8 mouse cellular contexts compared by ENCODE assay signal in the genomic region with DNA sequence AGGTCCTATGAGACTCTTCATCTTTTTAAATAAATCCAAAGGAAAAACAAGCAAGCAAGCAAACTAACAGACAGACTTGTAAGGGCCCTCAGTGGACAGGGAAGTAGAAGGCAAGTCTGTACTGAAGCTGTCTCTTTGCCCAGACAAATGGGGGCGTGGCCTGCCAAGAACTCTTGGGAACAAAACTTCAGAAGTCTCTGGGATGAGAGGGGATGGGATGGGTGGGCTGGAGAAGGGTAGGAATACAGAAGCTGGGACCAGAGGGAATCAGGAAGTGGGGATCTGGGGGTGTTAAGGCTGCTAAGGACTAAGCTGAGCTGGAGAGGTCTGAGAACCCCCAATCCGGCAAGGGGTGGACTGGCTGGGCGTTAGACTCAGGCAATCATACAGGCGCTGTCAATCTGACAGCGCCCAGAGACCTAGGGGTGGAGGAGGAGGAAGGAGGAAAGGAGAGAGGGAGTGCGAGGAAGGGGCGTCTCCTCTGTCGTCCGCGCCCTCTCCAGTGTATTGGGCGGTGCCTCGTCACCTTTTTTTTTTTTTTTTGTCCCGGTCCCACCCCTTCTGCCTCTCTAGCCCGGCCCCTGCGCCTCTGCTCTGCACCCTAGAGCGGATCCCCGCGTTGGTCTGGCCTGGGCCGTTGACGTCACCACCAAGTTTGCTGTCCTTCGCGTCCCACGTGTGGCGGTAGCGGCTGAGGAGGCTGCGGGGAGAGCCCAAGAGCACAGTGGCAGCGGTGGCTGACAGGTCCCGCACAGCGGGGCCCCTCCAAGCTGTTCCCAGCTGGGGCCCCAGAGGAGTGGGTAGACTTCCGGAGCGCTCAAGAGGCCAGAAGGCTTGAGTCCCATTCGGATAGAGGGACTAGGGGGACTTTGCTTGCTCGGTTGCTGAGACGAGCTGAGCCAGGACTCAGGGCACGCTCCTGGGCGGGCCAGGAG. TPM values are rescaled to one million over a fixed set of nuclear protein-coding genes. Genes with fewer than 3 reads are reported as not detected.
DNase-seq lines count a peak whose midpoint lies in the region; ATAC-seq and TF ChIP-seq lines count a peak whose summit lies in the region.

A gene (plus strand): TSS at position 722 of the 935 bp plus-strand sequence.

- H3K4me2 ChIP-seq in intestine, embryonic 14.5 days (ENCODE audit: low read length) = peak within 1 kb of the TSS; percentile 94
- peak within 1 kb of the TSS; percentile 89 for H3K4me2 ChIP-seq in liver, embryonic 11.5 days
- H3K4me2 ChIP-seq in midbrain, postnatal 0 days (ENCODE audit: low read depth, low read length, poor library complexity, severe bottlenecking) = peak within 1 kb of the TSS; percentile 98

- H3K27ac ChIP-seq in intestine, embryonic 14.5 days (ENCODE audit: low read depth) = peak within 1 kb of the TSS; percentile 36
- peak within 1 kb of the TSS; percentile 44 for H3K27ac ChIP-seq in liver, embryonic 11.5 days (ENCODE audit: low read depth, low read length)
- H3K27ac ChIP-seq in midbrain, postnatal 0 days (ENCODE audit: low read depth, low read length) = peak within 1 kb of the TSS; percentile 44; the same call in 1 of the 2 replicates

- no peaks in the 10 kb centered on the region for H3K9me3 ChIP-seq in intestine, embryonic 14.5 days (ENCODE audit: control insufficient read depth, low read length)
- no peaks in the 10 kb centered on the region for H3K9me3 ChIP-seq in liver, embryonic 11.5 days (ENCODE audit: control insufficient read depth, low read length)
- H3K9me3 ChIP-seq in midbrain, postnatal 0 days (ENCODE audit: low read length) = no peaks in the 10 kb centered on the region

- peak within 1 kb of the TSS; percentile 58 for H3K9ac ChIP-seq in intestine, embryonic 14.5 days (ENCODE audit: low read length)
- peak within 1 kb of the TSS; percentile 53 for H3K9ac ChIP-seq in liver, embryonic 11.5 days (ENCODE audit: low read depth, low read length)
- H3K9ac ChIP-seq in midbrain, postnatal 0 days (replicated peaks; ENCODE audit: low read length, poor library complexity, severe bottlenecking) = peak within 1 kb of the TSS; percentile 65

- peaks cover 7% of the 10 kb centered on the region for H3K4me1 ChIP-seq in intestine, embryonic 14.5 days (replicated peaks; ENCODE audit: control insufficient read depth, insufficient read depth, low read length)
- H3K4me1 ChIP-seq in liver, embryonic 11.5 days (replicated peaks; ENCODE audit: control insufficient read depth, insufficient read depth, low read length) = no peaks in the 10 kb centered on the region
- H3K4me1 ChIP-seq in midbrain, postnatal 0 days (ENCODE audit: insufficient read depth, low read length) = peaks cover 3% of the 10 kb centered on the region; the same call in 1 of the 2 replicates

- under 1% methylated on average over 36 of the region's 36 CpGs for WGBS in intestine, embryonic 14.5 days
- under 1% methylated on average over 36 of the region's 36 CpGs for WGBS in liver, embryonic 11.5 days
- WGBS in midbrain, postnatal 0 days = 2% methylated on average over 34 of the region's 36 CpGs

- peak within 1 kb of the TSS; percentile 45 for H3K4me3 ChIP-seq in intestine, embryonic 14.5 days (ENCODE audit: low read depth, low read length)
- H3K4me3 ChIP-seq in liver, embryonic 11.5 days (ENCODE audit: low read depth, low read length) = peak within 1 kb of the TSS; percentile 63
- peak within 1 kb of the TSS; percentile 60 for H3K4me3 ChIP-seq in midbrain, postnatal 0 days (ENCODE audit: low read depth, low read length)

- ATAC-seq in CD4-positive, CD25-positive, alpha-beta regulatory T cell, adult 4 months = no peak
- ATAC-seq in intestine, embryonic 14.5 days (replicated peaks; ENCODE audit: low FRiP score, low TSS enrichment, low read depth) = peak; percentile 92
- ATAC-seq in liver, embryonic 11.5 days (replicated peaks; ENCODE audit: low FRiP score) = peak; percentile 89
- ATAC-seq in midbrain, postnatal 0 days (ENCODE audit: low FRiP score) = peak; percentile 58; the same call in 1 of the 2 replicates

- no peak for TF ChIP-seq CTCF in midbrain, postnatal 0 days (IDR thresholded peaks at IDR 0.05)

- H3K36me3 ChIP-seq in intestine, embryonic 14.5 days (ENCODE audit: control insufficient read depth, insufficient read depth, low read length) = no peaks in the 10 kb centered on the region
- no peaks in the 10 kb centered on the region for H3K36me3 ChIP-seq in liver, embryonic 11.5 days (ENCODE audit: control insufficient read depth, insufficient read depth, low read length)
- H3K36me3 ChIP-seq in midbrain, postnatal 0 days (ENCODE audit: insufficient read depth, low read length) = no peaks in the 10 kb centered on the region

- peaks cover 32% of the 10 kb centered on the region for H3K27me3 ChIP-seq in intestine, embryonic 14.5 days (replicated peaks; ENCODE audit: control insufficient read depth, insufficient read depth, low read length)
- peaks cover 24% of the 10 kb centered on the region for H3K27me3 ChIP-seq in liver, embryonic 11.5 days (replicated peaks; ENCODE audit: control insufficient read depth, insufficient read depth, low read length)
- peaks cover 3% of the 10 kb centered on the region; the same call in 1 of the 2 replicates for H3K27me3 ChIP-seq in midbrain, postnatal 0 days (ENCODE audit: insufficient read depth, low read length)

- peak; percentile 7 for DNase-seq in CD4-positive, CD25-positive, alpha-beta regulatory T cell, adult 2 months (ENCODE audit: low read depth, low spot score)
- peak; percentile 87 for DNase-seq in embryo, embryonic 10.5 days (ENCODE audit: low spot score)
- DNase-seq in gastrocnemius, postnatal 4 days (ENCODE audit: low spot score in 2 of 2) = peak; percentile 30 to 34
- DNase-seq in intestine, embryonic 14.5 days (ENCODE audit: low spot score) = no peak
- DNase-seq in liver, embryonic 11.5 days (ENCODE audit: low spot score) = peak; percentile 80
- peak; percentile 35 for DNase-seq in midbrain, postnatal 0 days (ENCODE audit: low spot score)
- peak; percentile 74 for DNase-seq in testis, postnatal 14 days (ENCODE audit: low spot score)

RNA-seq across cellular contexts. Expression of the gene that starts here (rescaled TPM):
- not detected for polyA plus RNA-seq in CD4-positive, CD25-positive, alpha-beta regulatory T cell, adult 4 months (2017; shearing (Covaris generic))
- under 1 TPM; 0.44 to 0.67 TPM for total RNA-seq in gastrocnemius, postnatal 4 days (2021)
- 1.9 and 2.5 TPM in 2 replicates for polyA plus RNA-seq in intestine, embryonic 14.5 days (2014; fragmentation: Nextera tagmentation; extraction: Ambion mirVana)
- 1.6 and 1.9 TPM in 2 replicates for polyA plus RNA-seq in liver, embryonic 11.5 days (2014; fragmentation: Nextera tagmentation; extraction: Ambion mirVana)
- total RNA-seq in midbrain, postnatal 0 days (2014; rRNA removed) = 5.4 and 6.6 TPM in 2 replicates
- 0.58 and 0.93 TPM in 2 replicates for polyA plus RNA-seq in midbrain, postnatal 0 days (2015; fragmentation: Nextera tagmentation; extraction: Ambion mirVana)

Comparison
In these comparisons a context has a peak if more than half of its experiments do, and no peak if none do; other contexts are left out.
1. Peak in DNase-seq in gastrocnemius, postnatal 4 days; RNA of the gene not detected or under 1 TPM.